Mouse (Mus musculus): Measurements from ENCODE around the gene Gm10772. TPM values are rescaled to one million over a fixed set of nuclear protein-coding genes. Genes with fewer than 3 reads are reported as not detected.
"Not testable (repeated sequence)": the region's sequence is repeated elsewhere in the genome, so short reads cannot be mapped to it uniquely, and the experiment has no call there.

Gene Gm10772
- not detected for total RNA-seq (2021)
- long read RNA-seq, experiment 1 = 0 reads
- long read RNA-seq, experiment 2 = 0 reads

DNA sequence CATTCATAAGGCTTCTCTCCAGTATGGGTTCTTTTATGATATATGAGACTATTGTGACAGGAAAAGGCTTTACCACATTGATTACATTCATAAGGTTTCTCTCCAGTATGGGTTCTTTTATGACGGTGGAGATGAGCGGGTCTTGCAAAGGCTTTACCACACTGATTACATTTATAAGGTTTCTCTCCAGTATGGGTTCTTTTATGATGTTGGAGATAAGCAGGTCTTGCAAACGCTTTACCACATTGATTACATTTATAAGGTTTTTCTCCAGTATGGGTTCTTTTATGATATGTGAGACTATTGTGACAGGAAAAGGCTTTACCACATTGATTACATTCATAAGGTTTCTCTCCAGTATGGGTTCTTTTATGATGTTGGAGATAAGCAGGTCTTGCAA is at the start of gene Gm10772:
Gene Gm10772 (minus strand): TSS at position 101 of the 400 bp plus-strand sequence.
- DNase-seq; intact Hi-C loops (cut with DNase I): not testable (repeated sequence)

DNA sequence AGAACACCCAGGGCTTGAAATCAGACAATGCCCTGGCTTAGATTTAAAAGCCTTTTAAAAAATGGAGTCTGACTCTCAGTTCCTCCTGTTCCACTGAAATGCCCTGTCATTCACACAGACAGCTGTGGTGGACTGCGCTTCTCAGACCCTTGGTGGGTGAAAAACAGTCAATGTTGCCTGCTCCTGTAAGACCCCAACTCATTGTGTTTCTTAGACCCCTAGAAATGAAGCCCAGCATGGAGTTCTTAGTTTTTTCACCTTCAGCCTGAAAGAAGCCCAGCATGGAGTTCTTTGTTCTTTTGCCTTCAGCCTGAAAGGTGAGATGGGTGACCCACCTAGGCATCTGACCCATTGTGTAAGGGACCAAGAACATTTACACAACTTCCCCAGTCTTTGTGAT is 36.5 kb upstream of the Gm10772 start:
- intact Hi-C loops (cut with DNase I); DNase-seq: not testable (repeated sequence)

DNA sequence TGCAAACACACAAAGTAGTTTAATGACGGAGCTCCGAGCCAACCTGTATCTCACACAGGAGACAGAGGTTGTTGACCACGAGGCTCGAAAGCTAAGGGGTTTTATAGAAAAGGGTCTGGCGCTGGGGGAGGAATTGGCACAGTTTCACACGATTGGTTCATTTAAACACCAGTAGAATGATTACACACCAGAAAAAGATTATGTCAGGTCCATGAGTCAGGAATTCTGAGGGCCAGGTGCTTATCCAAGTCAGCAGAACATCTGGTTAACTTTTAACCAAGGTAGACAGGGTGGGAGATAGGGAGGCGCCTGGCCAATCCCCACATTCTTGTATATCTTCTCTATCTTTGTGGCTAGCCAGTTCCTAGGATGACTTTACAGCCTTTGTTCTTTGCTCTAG is 35.8 kb upstream of the Gm10772 start:
- intact Hi-C loops (cut with DNase I); DNase-seq: not testable (repeated sequence)

DNA sequence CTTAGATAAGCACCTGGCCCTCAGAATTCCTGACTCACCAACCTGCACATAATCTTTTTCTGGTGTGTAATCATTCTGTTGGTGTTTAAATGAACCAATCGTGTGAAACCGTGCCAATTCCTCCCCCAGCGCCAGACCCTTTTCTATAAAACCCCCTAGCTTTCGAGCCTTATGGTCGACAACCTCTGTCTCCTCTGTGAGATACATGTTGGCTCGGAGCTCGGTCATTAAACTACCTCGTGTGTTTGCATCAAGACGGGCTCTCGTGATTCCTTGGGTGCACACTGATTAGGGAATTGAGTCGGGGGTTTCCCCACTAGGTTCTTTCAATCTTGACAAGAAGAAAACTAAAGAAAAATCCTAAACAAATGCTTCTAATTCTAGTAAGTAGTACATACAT is 13.0 kb downstream of the Gm10772 start:
- DNase-seq = no peak

DNA sequence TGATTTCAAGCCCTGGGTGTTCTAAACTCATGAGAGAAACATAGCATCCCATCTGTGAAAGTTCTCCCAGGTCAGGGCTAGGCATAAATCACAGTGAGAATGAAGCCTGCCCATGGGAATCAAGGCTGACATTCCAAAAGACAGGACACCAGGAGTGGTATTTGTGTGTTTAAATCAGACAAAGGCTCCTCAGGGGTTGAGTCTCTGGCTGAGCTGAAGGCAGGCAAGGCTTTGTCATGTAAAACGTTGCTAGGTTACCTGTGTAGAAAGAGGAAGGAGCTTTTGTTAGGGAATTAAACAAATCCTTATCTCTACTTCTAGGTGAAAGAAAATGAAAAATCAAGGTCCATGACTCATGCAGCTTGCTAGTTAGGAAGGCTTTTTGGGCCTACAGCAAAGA is 13.6 kb downstream of the Gm10772 start:
- DNase-seq; intact Hi-C loops (cut with DNase I): not testable (repeated sequence)

More for the DNA sequence above, 13.0 kb downstream of the Gm10772 start:
- intact Hi-C loops (cut with DNase I) = no loop called here

DNA sequence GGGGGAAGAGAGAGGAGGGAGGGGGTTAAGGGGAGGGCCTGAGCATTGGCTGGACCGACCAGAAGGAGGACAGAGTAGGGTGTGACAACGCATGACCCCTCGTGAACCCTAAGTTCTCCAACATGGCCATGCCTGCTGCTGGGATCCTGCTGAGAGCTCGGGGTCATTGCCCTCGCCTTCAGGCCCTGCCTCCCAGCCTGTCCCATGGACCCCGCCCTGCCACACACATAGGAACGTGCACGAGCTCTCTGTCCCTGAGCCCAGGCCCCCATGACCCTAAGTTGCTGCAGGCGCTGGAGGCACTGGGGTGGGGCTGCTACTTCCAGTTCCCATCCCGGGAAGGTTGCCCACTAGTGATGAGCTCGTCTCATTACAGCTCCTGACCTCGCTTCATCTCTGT is 48.2 kb downstream of the Gm10772 start:
- intact Hi-C loops (cut with DNase I); DNase-seq: not testable (repeated sequence)

Other genes starting within 250 kb of the Gm10772 start
- gene Gm10324, start 108.0 kb downstream of the Gm10772 start, total RNA-seq (2021) = not detected
- not detected for gene 2410141K09Rik, start 213.5 kb upstream of the Gm10772 start, total RNA-seq (2021)

All from gastrocnemius, postnatal 36 days (tissue).